Mouse (Mus musculus) embryonic stem cell, embryonic (primary cell): ENCODE data around the gene Gm6583.

Source experiments
- CTCF ChIA-PET, 4 experiments: fragments of 300-600 bp in 2 of 4; fragments of 350-600 bp in 2 of 4; sonication (Branson Sonifier 250); formaldehyde crosslinking; loops; one replicate each; lab custom pipeline; 2022; ENCODE audit warnings: inconsistent platforms in 2 of 4; lab: Charles Lee
- POLR2A ChIA-PET, 4 experiments: fragments of 300-600 bp in 2 of 4; fragments of 350-600 bp in 2 of 4; sonication (Branson Sonifier 250); formaldehyde crosslinking; loops; one replicate each; lab custom pipeline; 2022; ENCODE audit warnings: antibody characterized with exemption in 4 of 4, inconsistent platforms in 1 of 4; lab: Charles Lee

Gene Gm6583

DNA sequence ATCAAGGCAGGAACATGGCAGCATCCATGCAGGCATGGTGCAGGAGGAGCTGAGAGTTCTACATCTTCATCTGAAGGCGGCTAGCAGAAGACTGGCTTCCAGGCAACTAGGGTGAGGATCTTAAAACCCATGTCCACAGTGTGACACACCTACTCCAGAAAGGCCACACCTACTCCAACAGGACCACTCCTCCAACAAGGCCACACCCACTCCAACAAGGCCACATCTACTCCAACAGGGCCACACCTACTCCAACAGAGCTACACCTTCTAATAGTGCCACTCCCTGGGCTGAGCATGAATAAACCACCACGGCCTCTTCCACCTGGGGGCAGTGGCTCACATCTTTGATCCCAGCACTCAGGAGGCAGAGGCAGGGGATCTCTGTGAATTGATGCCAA is 36.5 kb downstream of the Gm6583 start:
- POLR2A ChIA-PET = interaction anchor here in 2 of 4 experiments (0.8 to 2.6 kb wide), 20 partner anchors 10 to 106 kb away, joined by 3 to 19 read pairs (median 4); partner anchors contain the start of gene Tpst2 (in 2 of the 2)
- CTCF ChIA-PET = interaction anchor here in 1 of 4 experiments (1.1 to 1.4 kb wide), 2 partner anchors 11 to 16 kb away, joined by 3 read pairs; no protein-coding TSS in a partner anchor

DNA sequence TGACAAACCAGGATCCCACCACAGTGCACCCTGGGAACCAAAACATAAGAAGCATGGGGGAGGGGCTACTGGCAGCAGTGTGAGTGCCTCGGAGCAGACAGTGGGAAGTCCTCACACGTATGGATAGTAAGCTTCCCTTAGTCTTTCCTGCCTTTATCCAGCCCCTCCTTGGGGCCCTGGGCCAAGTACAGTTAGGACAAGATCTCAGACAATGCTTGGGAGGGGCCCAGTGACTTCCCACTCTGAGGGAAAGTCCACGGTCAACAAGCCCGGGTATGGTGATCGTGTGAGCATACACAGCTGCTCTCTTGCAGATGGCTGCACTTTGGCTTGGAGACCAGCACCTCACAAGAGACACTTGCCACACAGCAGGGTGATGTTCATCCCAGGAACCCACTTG is 38.5 kb downstream of the Gm6583 start:
- ChIA-PET POLR2A (interaction anchor here in 2 of 4 experiments (0.8 to 1.5 kb wide), 8 partner anchors 9 to 104 kb away, joined by 3 to 4 read pairs (median 3); partner anchors contain the start of gene Tfip11 (in 1 of the 2)), CTCF (interaction anchor here in 2 of 4 experiments (0.6 to 0.8 kb wide), 2 partner anchors 16 to 89 kb away, joined by 3 to 5 read pairs; no protein-coding TSS in a partner anchor)

DNA sequence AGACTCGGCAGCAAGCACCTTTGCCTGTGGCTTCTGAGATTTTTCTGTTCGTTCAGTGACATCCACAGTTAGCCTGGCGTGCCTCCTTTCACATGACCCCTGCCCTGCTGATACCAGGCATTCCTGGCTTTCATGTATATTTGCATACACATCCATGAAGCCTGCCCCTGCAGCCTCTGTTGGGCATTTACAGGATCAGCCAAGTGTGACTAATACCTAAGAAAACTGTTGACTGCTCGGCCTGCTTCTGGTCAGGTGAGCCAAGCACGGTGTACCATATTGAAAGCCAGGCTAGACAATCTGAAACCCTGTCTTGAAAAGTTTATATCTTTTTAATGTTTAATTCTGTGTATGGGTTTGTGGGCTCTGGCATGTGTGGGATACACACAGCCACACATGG is 39.4 kb downstream of the Gm6583 start:
- POLR2A ChIA-PET = interaction anchor here in 1 of 4 experiments (0.9 to 1.4 kb wide), 5 partner anchors 15 to 104 kb away, joined by 3 to 4 read pairs (median 3); no protein-coding TSS in a partner anchor

DNA sequence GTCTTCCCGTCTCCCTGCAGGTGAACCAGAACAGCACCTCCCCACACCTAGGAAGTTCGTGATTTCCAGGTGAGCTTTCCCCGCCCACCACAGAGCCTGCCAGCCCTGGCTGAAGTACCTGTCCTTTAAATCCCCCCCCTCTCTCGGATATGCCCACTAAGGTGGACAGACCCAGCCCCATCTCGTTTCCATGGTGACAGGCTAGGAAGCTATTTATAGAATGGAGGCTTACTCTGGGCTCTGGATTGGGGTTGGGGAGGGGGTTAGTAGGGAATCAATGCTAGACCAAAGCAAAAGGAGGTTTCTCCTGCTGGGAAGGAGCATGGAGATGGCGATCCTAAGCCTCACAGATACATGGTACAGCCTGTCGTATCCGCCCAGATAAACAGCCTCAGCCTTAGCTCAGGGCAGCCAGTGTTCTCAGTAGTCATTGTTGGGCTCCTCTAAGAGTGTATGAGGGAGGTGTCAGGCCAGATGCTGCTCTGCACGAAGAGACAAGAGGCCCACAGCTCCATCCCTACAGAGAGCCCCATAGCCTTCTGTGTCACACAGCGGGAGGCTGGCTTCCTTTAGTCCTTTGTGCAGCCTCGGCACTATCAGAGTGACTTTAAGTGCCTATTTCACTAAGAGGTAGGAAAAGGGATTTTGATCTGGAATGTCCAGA is 42.5 kb downstream of the Gm6583 start:
- ChIA-PET POLR2A (interaction anchor here in 2 of 4 experiments (0.7 to 1.5 kb wide), 10 partner anchors 9 to 380 kb away, joined by 3 to 5 read pairs (median 3); no protein-coding TSS in a partner anchor), CTCF (interaction anchor here in 2 of 4 experiments (0.5 to 2.7 kb wide), 2 partner anchors 69 to 73 kb away, joined by 4 to 6 read pairs; no protein-coding TSS in a partner anchor)

More for the DNA sequence above, 39.4 kb downstream of the Gm6583 start:
- CTCF ChIA-PET = interaction anchor here in 1 of 4 experiments (0.6 kb wide), 1 partner anchor 88 kb away, joined by 5 read pairs; no protein-coding TSS in a partner anchor

DNA sequence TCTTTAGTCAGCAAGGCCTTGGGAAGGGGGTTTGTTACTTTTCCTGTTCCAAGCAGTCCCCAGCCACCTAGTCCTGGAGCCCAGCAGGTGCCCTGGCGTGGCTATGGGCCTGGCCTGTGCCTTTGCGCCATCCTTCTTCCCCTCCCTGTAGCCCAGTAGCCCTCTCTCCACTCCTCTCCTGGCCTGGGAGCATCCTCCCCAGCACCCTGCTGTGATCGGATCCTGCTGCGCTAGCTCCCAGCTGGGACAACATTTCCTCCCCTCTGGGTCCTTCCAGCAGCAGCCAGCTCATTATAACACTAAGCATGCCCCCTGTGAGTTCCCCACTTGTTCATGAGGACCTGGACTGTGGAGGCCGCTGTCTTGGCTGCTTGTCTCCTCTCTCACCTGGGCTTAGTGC is 50.0 kb downstream of the Gm6583 start:
- ChIA-PET CTCF (interaction anchor here in 1 of 4 experiments (0.5 kb wide), 1 partner anchor 456 kb away, joined by 4 read pairs; no protein-coding TSS in a partner anchor), POLR2A (interaction anchor here in 2 of 4 experiments (0.6 to 1.7 kb wide), 4 partner anchors 14 to 1798 kb away, joined by 4 to 6 read pairs (median 4); no protein-coding TSS in a partner anchor)
